Mouse (Mus musculus) adrenal gland, adult 2 months (tissue): Measurements from ENCODE around the gene Ech1. TPM values are rescaled to one million over a fixed set of nuclear protein-coding genes. Genes with fewer than 3 reads are reported as not detected.

Source experiments
- DNase-seq: peaks from one replicate; pipeline ENCODE4 v3.0.0; 2021
- polyA plus RNA-seq: library from polyadenylated mRNA; depleted of rRNA; stranded (reverse); fragments of >200 nt; gene quantifications from 2 replicates; pipeline ENCODE4 v1.2.3, GENCODE M21; 2012
- total RNA-seq, 2 experiments: library from RNA; stranded (reverse); gene quantifications; 2 replicates each; pipeline ENCODE4 v1.2.3; 2021

Gene Ech1
- total and polyA plus RNA-seq, 3 experiments: 486 to 711 (median 520) TPM

GRCm38 (mm10) chr7:28859953-28860352 is 34.9 kb downstream of the Ech1 start:
- no peak for DNase-seq

- no peak for DNase-seq
These were observed 35.9 kb downstream of the Ech1 start for GRCm38 (mm10) chr7:28860898-28861297.

- peak; percentile 7 for DNase-seq
These were observed 37.9 kb downstream of the Ech1 start for GRCm38 (mm10) chr7:28862817-28863499.

DNA sequence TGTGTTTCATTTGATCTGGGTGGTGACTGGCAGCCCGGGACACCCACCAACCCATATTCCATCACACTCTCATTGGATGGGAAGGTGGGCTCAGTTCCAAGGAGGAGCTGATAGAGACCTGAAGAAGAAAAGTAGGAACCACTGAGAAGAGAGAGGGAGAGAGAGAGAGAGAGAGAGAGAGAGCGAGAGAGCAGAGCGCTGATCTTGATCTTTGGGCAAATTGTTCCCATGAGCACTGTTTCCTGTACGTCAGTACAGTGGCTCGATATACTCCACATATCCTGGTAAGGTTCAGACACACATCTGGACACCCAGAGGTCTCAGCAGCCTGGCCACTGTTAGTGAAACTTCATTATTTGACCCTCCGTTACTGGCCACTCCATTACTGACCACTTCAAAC is 38.5 kb downstream of the Ech1 start, which contains the start of gene Lgals7:
Lgals7 (plus strand) TSS at position 314 of the 400 bp plus-strand sequence.
- no peak for DNase-seq

DNA sequence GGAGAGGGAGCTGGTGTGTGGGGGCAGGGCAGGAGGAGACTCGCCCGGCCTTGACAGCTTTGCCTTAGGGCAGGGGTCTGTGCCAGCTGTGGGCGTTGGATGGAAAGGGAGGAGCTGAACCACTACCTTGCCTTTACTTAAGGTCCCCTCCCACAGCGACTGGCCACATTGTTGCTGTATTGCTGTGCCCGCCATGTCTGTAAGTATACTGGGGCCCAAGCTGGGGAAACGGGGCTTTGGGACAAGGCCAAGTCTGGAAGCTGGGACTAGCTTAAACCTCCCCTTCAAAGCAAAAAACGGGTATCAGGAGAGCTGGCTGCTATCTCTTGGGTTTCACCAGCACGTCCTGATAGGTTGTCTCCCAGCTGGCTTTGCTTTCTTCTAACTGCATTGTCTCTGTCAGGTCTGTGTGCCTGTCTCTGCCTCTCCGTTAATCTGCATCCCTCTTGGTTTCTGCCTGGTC is 39.3 kb downstream of the Ech1 start:
- DNase-seq: no peak

GRCm38 (mm10) chr7:28865481-28866300 is 40.7 kb downstream of the Ech1 start:
- peak; percentile 90 for DNase-seq

DNA sequence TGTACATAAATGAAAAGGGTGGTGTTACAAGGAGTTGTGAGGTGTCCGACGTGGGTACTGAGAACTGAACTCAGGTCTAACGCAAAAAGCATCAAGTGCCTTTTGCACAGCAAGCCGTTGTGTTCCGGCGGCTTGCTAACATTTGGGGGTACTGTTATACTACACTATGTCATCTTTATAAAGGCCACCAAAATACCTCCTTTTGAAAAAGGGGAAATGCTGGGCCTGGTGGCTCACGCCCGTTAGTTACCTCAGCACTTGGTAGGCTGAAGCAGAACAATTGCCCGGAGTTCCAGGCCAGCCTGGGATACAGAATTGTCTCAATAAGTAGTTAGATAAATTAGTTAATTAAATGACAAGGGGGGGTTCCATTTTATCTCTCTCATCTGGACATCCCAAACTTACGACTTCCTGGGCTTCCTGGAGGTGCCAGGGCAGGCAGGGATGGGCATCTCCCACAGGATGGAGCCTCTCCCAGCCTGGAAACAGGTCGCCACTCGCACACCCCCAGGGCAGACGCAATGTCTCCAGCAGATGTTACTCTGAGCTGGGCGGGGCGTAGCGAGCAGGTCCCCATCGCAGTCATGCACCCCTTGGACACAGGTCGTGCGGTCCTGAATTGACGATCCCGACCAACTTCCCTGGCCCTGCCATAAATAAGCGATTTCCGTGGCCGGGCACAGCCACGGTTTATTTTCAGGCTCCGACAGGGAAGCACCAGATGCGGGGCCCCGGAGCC is 41.9 kb downstream of the Ech1 start:
- DNase-seq: no peak

DNA sequence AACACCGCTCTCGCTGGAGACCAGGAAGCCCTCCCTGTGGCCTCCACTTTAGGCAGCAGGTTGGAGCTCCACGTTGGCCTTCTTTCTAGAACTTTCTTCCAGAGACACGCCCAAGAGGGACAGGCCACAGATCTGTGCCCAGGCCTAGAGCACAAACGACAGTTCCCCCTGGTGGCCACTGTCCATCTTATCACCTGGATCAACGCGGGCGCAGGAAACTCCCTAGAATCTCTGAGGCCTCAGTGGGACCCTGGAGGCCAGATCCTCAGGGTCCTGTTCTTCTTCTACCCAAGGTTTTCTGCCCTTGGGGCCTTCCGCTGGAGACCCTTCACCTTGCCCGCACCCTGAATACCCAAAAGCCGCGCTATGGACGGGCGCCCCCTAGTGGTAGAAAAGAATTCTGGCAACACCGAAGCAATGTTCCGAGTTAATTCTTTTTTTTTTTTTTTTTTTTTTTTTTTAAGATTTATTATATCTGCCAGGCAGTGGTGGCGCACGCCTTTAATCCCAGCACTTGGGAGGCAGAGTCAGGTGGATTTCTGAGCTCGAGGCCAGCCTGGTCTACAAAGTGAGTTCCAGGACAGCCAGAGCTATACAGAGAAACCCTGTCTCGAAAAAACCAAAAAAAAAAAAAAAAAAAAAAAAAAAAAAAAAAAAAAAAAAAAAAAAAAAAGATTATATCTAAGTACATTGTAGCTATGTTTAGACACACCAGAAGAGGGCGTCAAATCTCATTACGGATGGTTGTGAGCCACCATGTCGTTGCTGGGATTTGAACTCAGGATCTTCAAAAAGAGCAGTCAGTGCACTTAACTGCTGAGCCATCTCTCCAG is 42.7 kb downstream of the Ech1 start:
- peak; percentile 79 for DNase-seq

GRCm38 (mm10) chr7:28870901-28871664 is 46.1 kb downstream of the Ech1 start:
- no peak for DNase-seq

- no peak for DNase-seq
These were observed 49.5 kb downstream of the Ech1 start for GRCm38 (mm10) chr7:28874565-28874964.

- peak; percentile 59 for DNase-seq
These were observed 51.1 kb downstream of the Ech1 start for GRCm38 (mm10) chr7:28876099-28876498.

- DNase-seq: no peak
These were observed 52.1 kb downstream of the Ech1 start for GRCm38 (mm10) chr7:28877155-28877554.

DNA sequence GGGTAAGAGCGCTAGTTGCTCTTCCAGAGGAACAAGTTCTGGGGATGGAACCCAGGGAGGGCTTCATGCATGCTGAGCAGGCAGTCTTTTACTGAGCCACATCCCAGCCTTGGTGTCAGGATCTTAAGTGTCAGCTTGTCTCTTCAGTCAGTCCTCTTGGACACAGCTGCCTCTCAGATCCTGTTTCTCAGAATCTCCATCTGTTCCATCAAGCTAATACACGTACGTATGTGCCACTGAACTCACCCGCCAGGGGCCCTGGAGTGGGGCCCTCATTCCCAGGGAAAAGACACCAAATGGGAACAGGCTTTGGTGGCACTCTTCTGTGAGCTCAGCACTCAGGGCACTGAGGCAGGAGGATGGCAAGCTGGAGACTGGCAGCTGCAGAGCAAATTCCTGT is 52.8 kb downstream of the Ech1 start:
- no peak for DNase-seq

DNA sequence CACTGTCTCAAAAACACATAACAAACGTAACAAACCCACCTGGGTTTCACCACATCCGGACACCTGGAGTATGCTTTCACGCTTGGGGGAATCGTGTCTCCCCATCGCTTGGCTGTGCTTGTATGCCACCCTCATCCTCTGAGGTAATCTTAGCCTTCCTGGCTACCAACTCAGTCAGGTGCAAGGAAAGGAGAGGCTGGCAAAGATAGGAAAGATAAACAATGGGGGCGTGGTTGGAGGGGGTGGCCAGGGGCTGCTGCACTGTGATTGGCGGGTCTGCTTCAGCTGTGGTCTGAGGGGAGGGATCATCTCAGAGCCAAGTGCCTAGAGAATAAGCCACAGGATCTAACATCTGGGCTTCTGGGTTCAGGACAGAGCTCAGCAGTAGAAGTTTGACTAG is 54.6 kb downstream of the Ech1 start:
- no peak for DNase-seq

DNA sequence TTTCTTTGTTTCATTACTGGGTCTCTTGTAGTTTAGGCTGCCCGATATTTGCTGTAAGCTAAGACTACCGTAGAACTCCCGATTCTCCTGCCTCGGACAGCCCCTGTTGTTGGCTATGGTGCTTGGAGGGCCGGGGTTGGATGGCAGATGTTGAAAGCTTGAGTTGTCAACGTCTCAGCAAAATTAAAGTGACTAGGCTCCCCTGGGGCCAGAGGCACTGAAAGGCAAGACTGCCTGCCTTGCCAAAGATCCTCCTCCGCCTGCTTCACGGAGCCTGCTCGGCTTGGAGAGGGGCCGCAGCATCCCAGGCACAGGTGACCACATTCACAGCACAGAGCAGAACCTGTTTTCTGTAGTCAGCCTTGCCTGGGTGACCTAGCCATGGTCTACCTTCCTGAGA is 55.5 kb downstream of the Ech1 start:
- DNase-seq: no peak

GRCm38 (mm10) chr7:28881199-28881598 is 56.2 kb downstream of the Ech1 start, which contains the start of gene Capn12:
Capn12 (plus strand) TSS chr7:28881422.
- no peak for DNase-seq
